Mouse (Mus musculus): ENCODE measurements around the gene Gm38392.
"Not testable (repeated sequence)": the region's sequence is repeated elsewhere in the genome, so short reads cannot be mapped to it uniquely, and the experiment has no call there.

Gene Gm38392

GRCm38 (mm10) chr3:88287110-88287509 lies at the start of gene Gm38392:
TSS of gene Gm38392 (minus strand) at chr3:88287210.
- no peak for DNase-seq

GRCm38 (mm10) chr3:88336058-88337013 lies 49.3 kb upstream of the Gm38392 start, which contains the start of the genes Tmem79 and Smg5:
TSS of gene Tmem79 (minus strand) at chr3:88336148.
TSS of gene Smg5 (plus strand) at chr3:88336260.
- peak; percentile 96 for DNase-seq

- no peak for DNase-seq
Measured at GRCm38 (mm10) chr3:88335436-88336053, 48.5 kb upstream of the Gm38392 start.

- no peak for DNase-seq
Measured at GRCm38 (mm10) chr3:88334902-88335435, 48.0 kb upstream of the Gm38392 start.

- no peak for DNase-seq
Measured at GRCm38 (mm10) chr3:88334029-88334658, 47.1 kb upstream of the Gm38392 start.

- peak; percentile 78 for DNase-seq
Measured at GRCm38 (mm10) chr3:88331282-88331681, 44.3 kb upstream of the Gm38392 start.

- no peak for DNase-seq
Measured at GRCm38 (mm10) chr3:88328956-88329355, 41.9 kb upstream of the Gm38392 start.

GRCm38 (mm10) chr3:88324951-88325405 lies 38.0 kb upstream of the Gm38392 start, which contains the start of gene Glmp:
TSS of gene Glmp (plus strand) at chr3:88325023.
- peak; percentile 56 to 59 for DNase-seq

GRCm38 (mm10) chr3:88299172-88299571 lies 12.2 kb upstream of the Gm38392 start:
- no peak for DNase-seq

GRCm38 (mm10) chr3:88297321-88297851 lies 10.4 kb upstream of the Gm38392 start:
- DNase-seq, result peak in 1 of 2 experiments; percentile 43

- peak; percentile 92 to 93 for DNase-seq
Measured at GRCm38 (mm10) chr3:88296561-88297318, 9.7 kb upstream of the Gm38392 start, which contains the start of the genes Tsacc and Cct3. TSS of gene Tsacc (minus strand) at chr3:88296999. TSS of gene Cct3 (plus strand) at chr3:88297116.

- no peak for DNase-seq
Measured at GRCm38 (mm10) chr3:88296110-88296560, 9.1 kb upstream of the Gm38392 start.

GRCm38 (mm10) chr3:88295272-88295671 lies 8.3 kb upstream of the Gm38392 start:
- DNase-seq, result not testable (repeated sequence)

- DNase-seq, result peak; percentile 61 to 69
Measured at GRCm38 (mm10) chr3:88291970-88292369, 5.0 kb upstream of the Gm38392 start.

- not testable (repeated sequence) for DNase-seq
Measured at GRCm38 (mm10) chr3:88288133-88288713, 1.2 kb upstream of the Gm38392 start.

GRCm38 (mm10) chr3:88285565-88285895 lies 1.5 kb downstream of the Gm38392 start:
- DNase-seq, result not testable (repeated sequence)

- not testable (repeated sequence) for DNase-seq
Measured at GRCm38 (mm10) chr3:88284815-88285564, 2.0 kb downstream of the Gm38392 start.

GRCm38 (mm10) chr3:88281141-88281916 lies 5.7 kb downstream of the Gm38392 start:
- not testable (repeated sequence) for DNase-seq

GRCm38 (mm10) chr3:88280035-88280434 lies 7.0 kb downstream of the Gm38392 start:
- no peak for DNase-seq

All from B cell, adult 2 months (primary cell).